Mouse (Mus musculus) hindbrain, embryonic 16.5 days (tissue): ENCODE measurements at regions not wholly inside any gene's neighbourhood (a gene's known extent, or its start where the extent isn't known, plus 50 kb on each side); places are given as distances from the start of the nearest gene placed in this dataset.
A peak's percentile ranks its signal among the peaks of the same experiment; 100 is the strongest.

Source experiments
- ATAC-seq: fragments of 200-750 bp; cut with Nextera tagmentation; 2 replicates; pipeline ENCODE4 v1.8.0; 2017; ENCODE audit warnings: moderate TSS enrichment, moderate library complexity
- H3K27ac ChIP-seq: fragments of 300-500 bp; sonication (generic); 2 replicates; pipeline ENCODE4 v1.5.1; 2014; ENCODE audit warnings: low read depth, mild to moderate bottlenecking, control low read depth, low read length, moderate library complexity
- H3K27me3 ChIP-seq: fragments of 300-500 bp; sonication (generic); replicated peaks from 2 replicates; pipeline ENCODE4 v1.6.1; 2014; ENCODE audit warnings: low read length; ENCODE audit not compliant: control insufficient read depth, insufficient read depth
- H3K36me3 ChIP-seq: fragments of 300-500 bp; sonication (generic); 2 replicates; pipeline ENCODE4 v1.6.1; 2014; ENCODE audit warnings: mild to moderate bottlenecking, low read length, moderate library complexity, mixed read lengths; ENCODE audit not compliant: control insufficient read depth, insufficient read depth
- H3K4me1 ChIP-seq: fragments of 300-500 bp; sonication (generic); 2 replicates; pipeline ENCODE4 v1.6.1; 2014; ENCODE audit warnings: low read depth, low read length; ENCODE audit not compliant: control insufficient read depth, insufficient read depth
- H3K4me2 ChIP-seq: fragments of 300-500 bp; sonication (generic); 2 replicates; pipeline ENCODE4 v1.6.1; 2014; ENCODE audit warnings: mild to moderate bottlenecking, low read length, control low read depth, moderate library complexity
- H3K4me3 ChIP-seq: fragments of 300-500 bp; sonication (generic); 2 replicates; pipeline ENCODE4 v1.5.1; 2014; ENCODE audit warnings: mild to moderate bottlenecking, low read length, control low read depth, moderate library complexity
- H3K9ac ChIP-seq: fragments of 300-500 bp; sonication (generic); 2 replicates; pipeline ENCODE4 v1.6.1; 2014; ENCODE audit warnings: low read depth, mild to moderate bottlenecking, control low read depth, low read length, moderate library complexity
- H3K9me3 ChIP-seq: fragments of 300-500 bp; sonication (generic); 2 replicates; pipeline ENCODE4 v1.6.1; 2014; ENCODE audit warnings: mild to moderate bottlenecking, low read length, moderate library complexity; ENCODE audit not compliant: control insufficient read depth
- WGBS: fragments of 180-500 bp; shearing (Covaris S2); extraction: QIAGEN DNeasy Blood & Tissue Kit; methylation state at CpG from one replicate; pipeline ENCODE4 v1.1.7; 2014; 5-methylcytosine and 5-hydroxymethylcytosine counted together

- Histone ChIP-seq H3K27ac (no peak overlapping the region), H3K4me2 (no peak overlapping the region), H3K4me3 (no peak overlapping the region), H3K9ac (no peak overlapping the region), H3K27me3 (no peaks in the 10 kb centered on the region), H3K9me3 (no peaks in the 10 kb centered on the region), H3K36me3 (no peaks in the 10 kb centered on the region), H3K4me1 (no peaks in the 10 kb centered on the region)
- WGBS, result 76% methylated on average over 3 of the region's 3 CpGs
- no peak for ATAC-seq
These were observed 386.7 kb downstream of the Ptprc start for GRCm38 (mm10) chr1:137788789-137789188.

- Histone ChIP-seq H3K9me3 (no peaks in the 10 kb centered on the region), H3K4me2 (no peak overlapping the region), H3K4me3 (no peak overlapping the region), H3K27ac (no peak overlapping the region), H3K9ac (no peak overlapping the region), H3K36me3 (no peaks in the 10 kb centered on the region), H3K27me3 (no peaks in the 10 kb centered on the region), H3K4me1 (no peaks in the 10 kb centered on the region)
- peak; percentile 50; the same call in 1 of the 2 replicates for ATAC-seq
These were observed 388.9 kb downstream of the Ptprc start for GRCm38 (mm10) chr1:137786653-137787052.

- no peak overlapping the region for H3K9ac ChIP-seq
- no peak overlapping the region for H3K4me2 ChIP-seq
- no peak overlapping the region for H3K4me3 ChIP-seq
- H3K27me3 ChIP-seq, result no peaks in the 10 kb centered on the region
- no peaks in the 10 kb centered on the region for H3K9me3 ChIP-seq
- ATAC-seq, result no peak
- no peak overlapping the region for H3K27ac ChIP-seq
- H3K4me1 ChIP-seq, result no peaks in the 10 kb centered on the region
- no peaks in the 10 kb centered on the region for H3K36me3 ChIP-seq
These were observed 400.9 kb downstream of the Ptprc start for GRCm38 (mm10) chr1:137774586-137774985.

DNA sequence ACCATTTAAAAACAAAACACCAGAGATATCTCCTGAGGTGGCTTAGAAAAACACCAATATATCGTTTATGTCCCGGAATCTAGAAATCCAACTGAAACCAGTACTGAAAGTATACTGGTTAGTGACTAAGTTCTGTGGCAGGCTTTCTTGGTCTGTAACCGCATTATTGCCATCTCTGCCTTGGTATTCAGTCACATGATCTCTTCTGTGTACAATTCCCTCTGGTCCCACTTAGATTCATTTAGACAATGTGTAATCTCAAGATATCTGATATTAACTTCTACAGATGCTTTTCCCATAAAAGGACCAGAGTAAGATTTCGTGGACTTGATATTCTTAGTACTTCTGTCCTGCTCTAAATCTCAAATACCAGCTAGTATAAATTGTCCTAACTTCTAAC lies 414.7 kb downstream of the Ptprc start:
- no peak overlapping the region for H3K4me3 ChIP-seq
- no peaks in the 10 kb centered on the region for H3K36me3 ChIP-seq
- H3K9ac ChIP-seq, result no peak overlapping the region
- no peaks in the 10 kb centered on the region for H3K9me3 ChIP-seq
- H3K27ac ChIP-seq, result no peak overlapping the region
- no peak overlapping the region for H3K4me2 ChIP-seq
- H3K27me3 ChIP-seq, result no peaks in the 10 kb centered on the region
- 96% methylated on average over 4 of the region's 4 CpGs for WGBS
- no peak for ATAC-seq
- H3K4me1 ChIP-seq, result no peaks in the 10 kb centered on the region

- H3K9me3 ChIP-seq, result no peaks in the 10 kb centered on the region
- H3K4me3 ChIP-seq, result no peak overlapping the region
- ATAC-seq, result no peak
- H3K9ac ChIP-seq, result no peak overlapping the region
- WGBS, result 69% methylated on average over 7 of the region's 7 CpGs
- H3K4me1 ChIP-seq, result no peaks in the 10 kb centered on the region
- H3K27me3 ChIP-seq, result no peaks in the 10 kb centered on the region
- no peak overlapping the region for H3K4me2 ChIP-seq
- no peak overlapping the region for H3K27ac ChIP-seq
- H3K36me3 ChIP-seq, result no peaks in the 10 kb centered on the region
These were observed 424.0 kb downstream of the Ptprc start for GRCm38 (mm10) chr1:137751446-137751961.

- Histone ChIP-seq H3K9ac (no peak overlapping the region), H3K4me2 (no peak overlapping the region), H3K36me3 (no peaks in the 10 kb centered on the region), H3K9me3 (no peaks in the 10 kb centered on the region), H3K4me3 (no peak overlapping the region), H3K4me1 (no peaks in the 10 kb centered on the region), H3K27ac (no peak overlapping the region), H3K27me3 (no peaks in the 10 kb centered on the region)
- WGBS, result 61% methylated on average over 5 of the region's 5 CpGs
- ATAC-seq, result no peak
These were observed 424.6 kb downstream of the Ptprc start for GRCm38 (mm10) chr1:137750894-137751293.

DNA sequence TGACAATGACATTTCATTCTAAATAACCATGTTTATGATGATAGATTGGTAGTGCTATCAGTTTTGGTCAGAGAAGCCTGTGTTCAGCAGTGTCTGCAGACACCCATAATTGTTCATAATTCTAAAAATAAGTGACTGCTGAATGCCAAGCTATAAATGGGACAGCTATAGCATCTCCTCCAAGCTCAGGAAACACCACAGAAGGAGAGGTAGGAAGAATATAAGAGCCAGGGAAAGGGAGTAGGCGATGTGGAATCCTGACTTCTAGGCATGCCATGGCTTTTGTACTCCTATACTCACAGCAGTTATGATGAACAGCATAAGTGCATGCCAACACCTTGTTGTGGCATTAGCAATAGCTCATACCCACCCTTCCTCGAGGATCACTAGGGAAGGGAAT lies 429.4 kb downstream of the Ptprc start:
- no peaks in the 10 kb centered on the region for H3K4me1 ChIP-seq
- H3K4me2 ChIP-seq, result no peak overlapping the region
- H3K9ac ChIP-seq, result no peak overlapping the region
- H3K4me3 ChIP-seq, result no peak overlapping the region
- WGBS, result 71% methylated on average over 2 of the region's 2 CpGs
- H3K36me3 ChIP-seq, result no peaks in the 10 kb centered on the region
- ATAC-seq, result no peak
- H3K27ac ChIP-seq, result no peak overlapping the region
- no peaks in the 10 kb centered on the region for H3K27me3 ChIP-seq
- no peaks in the 10 kb centered on the region for H3K9me3 ChIP-seq

GRCm38 (mm10) chr1:137738157-137738851 lies 437.2 kb downstream of the Ptprc start:
- WGBS, result 26% methylated on average over 1 of the region's 1 CpGs

GRCm38 (mm10) chr1:137703882-137704281 lies 471.6 kb downstream of the Ptprc start:
- H3K27ac ChIP-seq, result no peak overlapping the region
- no peak overlapping the region for H3K9ac ChIP-seq
- WGBS, result 79% methylated on average over 3 of the region's 3 CpGs
- H3K9me3 ChIP-seq, result no peaks in the 10 kb centered on the region
- no peaks in the 10 kb centered on the region for H3K36me3 ChIP-seq
- H3K4me1 ChIP-seq, result no peaks in the 10 kb centered on the region
- no peaks in the 10 kb centered on the region for H3K27me3 ChIP-seq
- no peak for ATAC-seq
- H3K4me2 ChIP-seq, result no peak overlapping the region
- no peak overlapping the region for H3K4me3 ChIP-seq

More at GRCm38 (mm10) chr1:137738157-137738851, 437.2 kb downstream of the Ptprc start:
- Histone ChIP-seq H3K36me3 (no peaks in the 10 kb centered on the region), H3K4me3 (no peak overlapping the region), H3K9ac (no peak overlapping the region), H3K27me3 (no peaks in the 10 kb centered on the region), H3K9me3 (no peaks in the 10 kb centered on the region), H3K4me2 (no peak overlapping the region), H3K4me1 (no peaks in the 10 kb centered on the region), H3K27ac (no peak overlapping the region)
- ATAC-seq, result no peak
